Comparison of ENCODE assay signal across 19 mouse cellular contexts in the genomic region with DNA sequence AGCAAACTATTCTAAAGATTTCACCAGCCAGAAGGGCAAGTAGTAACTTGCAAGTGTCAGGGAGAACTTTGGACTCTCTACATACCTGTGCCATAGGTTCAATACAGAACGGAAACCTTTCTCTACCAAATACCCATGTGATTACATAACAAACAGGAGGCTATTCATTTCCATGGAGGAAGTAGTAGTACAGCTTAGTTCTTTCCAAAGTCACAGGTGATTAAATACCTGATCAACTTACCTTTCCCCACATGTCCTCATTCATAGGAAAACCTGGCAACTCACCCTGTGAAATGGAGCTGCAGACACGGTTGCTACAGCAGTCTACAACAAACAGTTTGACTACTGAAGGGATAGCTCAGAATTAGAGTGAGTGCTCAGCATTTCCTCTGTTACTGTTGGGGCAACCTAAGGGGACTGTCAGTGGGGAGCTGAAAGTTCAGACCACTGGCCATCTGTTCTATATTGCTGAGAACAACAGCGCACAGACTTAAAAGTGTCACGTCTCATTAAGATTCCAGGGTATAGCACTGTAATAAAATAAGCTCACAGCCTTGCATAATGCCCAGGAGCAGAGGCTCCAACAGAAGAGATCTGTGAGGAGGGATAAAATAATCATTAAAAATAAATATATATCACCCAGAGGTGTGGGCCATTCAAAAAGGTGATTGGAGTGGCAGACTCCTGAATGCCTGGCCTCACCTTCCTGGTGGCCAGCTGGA. TPM values are rescaled to one million over a fixed set of nuclear protein-coding genes. Genes with fewer than 3 reads are reported as not detected.
DNase-seq lines count a peak whose midpoint lies in the region; ATAC-seq lines count a peak whose summit lies in the region.
"Had no signal": no experiment of that assay in that cellular context is flagged by ENCODE, and none has a peak within 500 bp of the region (broad histone marks: within the 10 kb centered on the region; RNA-seq: fewer than 3 reads in every experiment).

No protein-coding gene starts in this region.

- no peak for DNase-seq in forebrain, embryonic 11.5 days (ENCODE audit: low spot score)
- DNase-seq in limb, embryonic 11.5 days (ENCODE audit: low spot score) = peak; percentile 23
- DNase-seq in retina, postnatal 1 day = peak; percentile 15
- DNase-seq in liver = no peak
- DNase-seq in gastrocnemius, adult 8-10 months (ENCODE audit: low spot score in 2 of 2) = no peak
- DNase-seq: cerebellum, postnatal 10 days; gastrocnemius, postnatal 25 days; kidney, postnatal 25 days; lung, postnatal 4 days; right cerebral cortex, adult 18-20 months had no signal

- no peaks in the 10 kb centered on the region for H3K4me1 ChIP-seq in forebrain, embryonic 11.5 days (replicated peaks; ENCODE audit: control insufficient read depth, insufficient read depth, low read length)
- H3K4me1 ChIP-seq in forebrain, embryonic 15.5 days = no peaks in the 10 kb centered on the region
- H3K4me1 ChIP-seq in midbrain, embryonic 12.5 days = no peaks in the 10 kb centered on the region
- H3K4me1 ChIP-seq in midbrain, embryonic 15.5 days = peaks cover 3% of the 10 kb centered on the region; the same call in 1 of the 2 replicates
- H3K4me1 ChIP-seq in limb, embryonic 11.5 days (ENCODE audit: control insufficient read depth, insufficient read depth, low read length) = peaks cover 3% of the 10 kb centered on the region; the same call in 1 of the 2 replicates
- H3K4me1 ChIP-seq: embryonic facial prominence, embryonic 15.5 days had no signal

- no peaks in the 10 kb centered on the region for H3K9me3 ChIP-seq in forebrain, embryonic 11.5 days (ENCODE audit: control insufficient read depth, low read length)
- H3K9me3 ChIP-seq in forebrain, embryonic 15.5 days = no peaks in the 10 kb centered on the region
- H3K9me3 ChIP-seq in midbrain, embryonic 12.5 days = no peaks in the 10 kb centered on the region
- H3K9me3 ChIP-seq in midbrain, embryonic 15.5 days = no peaks in the 10 kb centered on the region
- H3K9me3 ChIP-seq in limb, embryonic 11.5 days (ENCODE audit: control insufficient read depth, low read length) = no peaks in the 10 kb centered on the region
- H3K9me3 ChIP-seq: embryonic facial prominence, embryonic 15.5 days had no signal

- peak; percentile 46; the same call in 1 of the 2 replicates for ATAC-seq in forebrain, embryonic 11.5 days (replicated peaks; ENCODE audit: low FRiP score)
- no peak for ATAC-seq in forebrain, embryonic 15.5 days (replicated peaks)
- peak; percentile 47 for ATAC-seq in midbrain, embryonic 12.5 days (ENCODE audit: low FRiP score, low read depth)
- ATAC-seq in midbrain, embryonic 15.5 days (replicated peaks) = no peak; the same call in 1 of the 2 replicates
- peak; percentile 47; the same call in 1 of the 2 replicates for ATAC-seq in limb, embryonic 11.5 days (ENCODE audit: insufficient number of reproducible peaks, low FRiP score, low TSS enrichment, low read depth)

- H3K27ac ChIP-seq in forebrain, embryonic 11.5 days (ENCODE audit: low read depth, low read length) = no peak overlapping the region
- H3K27ac ChIP-seq in forebrain, embryonic 15.5 days (replicated peaks) = no peak overlapping the region
- no peak overlapping the region for H3K27ac ChIP-seq in midbrain, embryonic 12.5 days (replicated peaks)
- H3K27ac ChIP-seq in midbrain, embryonic 15.5 days = no peak overlapping the region
- H3K27ac ChIP-seq in limb, embryonic 11.5 days (replicated peaks; ENCODE audit: low read depth, low read length) = no peak overlapping the region
- H3K27ac ChIP-seq: embryonic facial prominence, embryonic 15.5 days had no signal

- no peaks in the 10 kb centered on the region for H3K36me3 ChIP-seq in forebrain, embryonic 11.5 days (ENCODE audit: control insufficient read depth, insufficient read depth, low read length)
- no peaks in the 10 kb centered on the region for H3K36me3 ChIP-seq in forebrain, embryonic 15.5 days
- no peaks in the 10 kb centered on the region for H3K36me3 ChIP-seq in midbrain, embryonic 12.5 days
- H3K36me3 ChIP-seq in midbrain, embryonic 15.5 days (replicated peaks) = no peaks in the 10 kb centered on the region
- H3K36me3 ChIP-seq in limb, embryonic 11.5 days (ENCODE audit: control insufficient read depth, insufficient read depth, low read length) = no peaks in the 10 kb centered on the region
- H3K36me3 ChIP-seq: embryonic facial prominence, embryonic 15.5 days had no signal

- H3K4me2 ChIP-seq in forebrain, embryonic 11.5 days (ENCODE audit: low read depth, low read length, severe bottlenecking) = no peak overlapping the region
- no peak overlapping the region for H3K4me2 ChIP-seq in forebrain, embryonic 15.5 days (replicated peaks)
- H3K4me2 ChIP-seq in midbrain, embryonic 12.5 days (replicated peaks) = no peak overlapping the region
- no peak overlapping the region for H3K4me2 ChIP-seq in midbrain, embryonic 15.5 days
- no peak overlapping the region for H3K4me2 ChIP-seq in limb, embryonic 11.5 days (ENCODE audit: low read depth, severe bottlenecking)
- H3K4me2 ChIP-seq: embryonic facial prominence, embryonic 15.5 days had no signal

- WGBS in forebrain, embryonic 11.5 days = 82% methylated on average over 4 of the region's 4 CpGs
- WGBS in forebrain, embryonic 15.5 days = 75% methylated on average over 4 of the region's 4 CpGs
- WGBS in midbrain, embryonic 12.5 days = 75% methylated on average over 4 of the region's 4 CpGs
- whole genome bisulfite sequencing in midbrain, embryonic 15.5 days = 71% methylated on average over 4 of the region's 4 CpGs
- WGBS in limb, embryonic 11.5 days = 45% methylated on average over 4 of the region's 4 CpGs

- no peaks in the 10 kb centered on the region for H3K27me3 ChIP-seq in forebrain, embryonic 11.5 days (ENCODE audit: control insufficient read depth, insufficient read depth, low read length)
- H3K27me3 ChIP-seq in forebrain, embryonic 15.5 days = no peaks in the 10 kb centered on the region
- H3K27me3 ChIP-seq in midbrain, embryonic 12.5 days = no peaks in the 10 kb centered on the region
- H3K27me3 ChIP-seq in midbrain, embryonic 15.5 days (replicated peaks) = no peaks in the 10 kb centered on the region
- H3K27me3 ChIP-seq in limb, embryonic 11.5 days (ENCODE audit: control insufficient read depth, insufficient read depth, low read length) = no peaks in the 10 kb centered on the region
- H3K27me3 ChIP-seq: embryonic facial prominence, embryonic 15.5 days had no signal

- no peak overlapping the region for H3K4me3 ChIP-seq in forebrain, embryonic 11.5 days (ENCODE audit: low read depth, low read length)
- no peak overlapping the region for H3K4me3 ChIP-seq in forebrain, embryonic 15.5 days
- no peak overlapping the region for H3K4me3 ChIP-seq in midbrain, embryonic 12.5 days
- no peak overlapping the region for H3K4me3 ChIP-seq in midbrain, embryonic 15.5 days
- no peak overlapping the region for H3K4me3 ChIP-seq in limb, embryonic 11.5 days (ENCODE audit: low read depth, low read length)
- H3K4me3 ChIP-seq: embryonic facial prominence, embryonic 15.5 days had no signal

- no peak overlapping the region for H3K9ac ChIP-seq in forebrain, embryonic 11.5 days (ENCODE audit: low read length)
- no peak overlapping the region for H3K9ac ChIP-seq in forebrain, embryonic 15.5 days (replicated peaks)
- no peak overlapping the region for H3K9ac ChIP-seq in midbrain, embryonic 12.5 days (replicated peaks)
- H3K9ac ChIP-seq in midbrain, embryonic 15.5 days = no peak overlapping the region
- no peak overlapping the region for H3K9ac ChIP-seq in limb, embryonic 11.5 days (ENCODE audit: low read length)
- H3K9ac ChIP-seq: embryonic facial prominence, embryonic 15.5 days had no signal

RNA-seq across cellular contexts. Expression of a gene that starts 9.7 kb away (rescaled TPM):
- polyA plus RNA-seq in forebrain, embryonic 11.5 days (2014; fragmentation: Nextera tagmentation; extraction: Ambion mirVana) = not detected in 2 replicates
- polyA plus RNA-seq in forebrain, embryonic 15.5 days (2015; fragmentation: Nextera tagmentation; extraction: Ambion mirVana) = not detected in 2 replicates
- polyA plus RNA-seq in midbrain, embryonic 12.5 days (2016; fragmentation: Nextera tagmentation; extraction: Ambion mirVana) = not detected in 2 replicates
- not detected in 2 replicates for polyA plus RNA-seq in midbrain, embryonic 15.5 days (2015; fragmentation: Nextera tagmentation; extraction: Ambion mirVana)
- 0.10 TPM in 1 of 2 replicates, not detected in the other for polyA plus RNA-seq in limb, embryonic 11.5 days (2014; fragmentation: Nextera tagmentation; extraction: Ambion mirVana)
- total RNA-seq in gastrocnemius, adult 8-10 months (2022) = not detected
- total RNA-seq: adrenal gland, adult 18-20 months; gastrocnemius, postnatal 25 days; layer of hippocampus, postnatal 14 days; left cerebral cortex, postnatal 36 days had no signal
- polyA plus RNA-seq: heart, embryonic 14.5 days; spleen, adult 2 months had no signal

RNA-seq across cellular contexts. Expression of a gene that starts 37.3 kb away (rescaled TPM):
- not detected in 2 replicates for polyA plus RNA-seq in forebrain, embryonic 11.5 days (2014; fragmentation: Nextera tagmentation; extraction: Ambion mirVana)
- not detected in 2 replicates for polyA plus RNA-seq in forebrain, embryonic 15.5 days (2015; fragmentation: Nextera tagmentation; extraction: Ambion mirVana)
- not detected in 2 replicates for polyA plus RNA-seq in midbrain, embryonic 12.5 days (2016; fragmentation: Nextera tagmentation; extraction: Ambion mirVana)
- polyA plus RNA-seq in midbrain, embryonic 15.5 days (2015; fragmentation: Nextera tagmentation; extraction: Ambion mirVana) = not detected in 2 replicates
- polyA plus RNA-seq in limb, embryonic 11.5 days (2014; fragmentation: Nextera tagmentation; extraction: Ambion mirVana) = not detected in 2 replicates
- not detected for total RNA-seq in gastrocnemius, adult 8-10 months (2022)
- total RNA-seq: adrenal gland, adult 18-20 months; gastrocnemius, postnatal 25 days; layer of hippocampus, postnatal 14 days; left cerebral cortex, postnatal 36 days had no signal
- polyA plus RNA-seq: embryonic facial prominence, embryonic 15.5 days; heart, embryonic 14.5 days had no signal

RNA-seq across cellular contexts. Expression of a gene that starts 48.5 kb away (rescaled TPM):
- 0.13 and 0.29 TPM in 2 replicates for polyA plus RNA-seq in forebrain, embryonic 11.5 days (2014; fragmentation: Nextera tagmentation; extraction: Ambion mirVana)
- 0.14 TPM in 1 of 2 replicates, not detected in the other for polyA plus RNA-seq in forebrain, embryonic 15.5 days (2015; fragmentation: Nextera tagmentation; extraction: Ambion mirVana)
- 0.15 TPM in 1 of 2 replicates, not detected in the other for polyA plus RNA-seq in midbrain, embryonic 12.5 days (2016; fragmentation: Nextera tagmentation; extraction: Ambion mirVana)
- 0.22 TPM in 1 of 2 replicates, not detected in the other for polyA plus RNA-seq in midbrain, embryonic 15.5 days (2015; fragmentation: Nextera tagmentation; extraction: Ambion mirVana)
- polyA plus RNA-seq in limb, embryonic 11.5 days (2014; fragmentation: Nextera tagmentation; extraction: Ambion mirVana) = 1.6 and 2.2 TPM in 2 replicates
- 10 to 100 TPM in 3 of 4 experiments, 1 to 10 TPM in 1; 5.9 to 16.7 (median 15.6) TPM for total RNA-seq in gastrocnemius, adult 8-10 months (2022)

Comparison
In these comparisons a context has a peak if more than half of its experiments do, and no peak if none do; other contexts are left out.
1. ATAC-seq: peak in forebrain, embryonic 11.5 days (single experiment), midbrain, embryonic 12.5 days (single experiment) and limb, embryonic 11.5 days (single experiment); none in forebrain, embryonic 15.5 days (single experiment) and midbrain, embryonic 15.5 days (single experiment).
2. DNase-seq: peak in limb, embryonic 11.5 days (single experiment) and retina, postnatal 1 day (single experiment); none in forebrain, embryonic 11.5 days (single experiment), liver (single experiment) and gastrocnemius, adult 8-10 months (0 of 2).